Mouse (Mus musculus) liver, embryonic 16.5 days (tissue): ENCODE data around the gene Dnajb1. TPM values are rescaled to one million over a fixed set of nuclear protein-coding genes. Genes with fewer than 3 reads are reported as not detected.
"Not testable (repeated sequence)": the region's sequence is repeated elsewhere in the genome, so short reads cannot be mapped to it uniquely, and the experiment has no call there.

Experiments
- ATAC-seq: fragments of 200-750 bp; cut with Nextera tagmentation; 2 replicates; pipeline ENCODE4 v1.8.0; 2017; ENCODE audit warnings: low read depth, mild to moderate bottlenecking, moderate number of reproducible peaks, moderate library complexity
- H3K27ac ChIP-seq: fragments of 300-500 bp; sonication (generic); 2 replicates; pipeline ENCODE4 v1.5.1; 2014; ENCODE audit warnings: mild to moderate bottlenecking, low read length
- H3K27me3 ChIP-seq: fragments of 300-500 bp; sonication (generic); 2 replicates; pipeline ENCODE4 v1.6.1; 2014; ENCODE audit warnings: low read depth, low read length, mixed read lengths; ENCODE audit not compliant: control insufficient read depth, insufficient read depth
- H3K36me3 ChIP-seq: fragments of 300-500 bp; sonication (generic); 2 replicates; pipeline ENCODE4 v1.6.1; 2014; ENCODE audit warnings: mild to moderate bottlenecking; ENCODE audit not compliant: control insufficient read depth, insufficient read depth
- H3K4me1 ChIP-seq: fragments of 300-500 bp; sonication (generic); 2 replicates; pipeline ENCODE4 v1.6.1; 2014; ENCODE audit warnings: low read depth, low read length, mixed read lengths; ENCODE audit not compliant: control insufficient read depth
- H3K4me2 ChIP-seq: fragments of 300-500 bp; sonication (generic); 2 replicates; pipeline ENCODE4 v1.6.1; 2014; ENCODE audit warnings: low read depth, low read length, mixed read lengths
- H3K4me3 ChIP-seq: fragments of 300-500 bp; sonication (generic); 2 replicates; pipeline ENCODE4 v1.5.1; 2014; ENCODE audit warnings: low read depth, mild to moderate bottlenecking, low read length
- H3K9ac ChIP-seq: fragments of 300-500 bp; sonication (generic); 2 replicates; pipeline ENCODE4 v1.6.1; 2014; ENCODE audit warnings: low read depth, low read length
- H3K9me3 ChIP-seq: fragments of 300-500 bp; sonication (generic); replicated peaks from 2 replicates; pipeline ENCODE4 v1.6.1; 2016; ENCODE audit warnings: low read length; ENCODE audit not compliant: control insufficient read depth
- WGBS: fragments of 180-500 bp; shearing (Covaris S2); extraction: QIAGEN DNeasy Blood & Tissue Kit; methylation state at CpG from one replicate; pipeline ENCODE4 v1.1.7; 2014; ENCODE audit not compliant: insufficient replicate concordance; 5-methylcytosine and 5-hydroxymethylcytosine counted together
- polyA plus RNA-seq: library from polyadenylated mRNA; unstranded; fragments of >200 nt; fragmentation: Nextera tagmentation; extraction: Ambion mirVana; gene quantifications from 2 replicates; pipeline ENCODE4 v1.2.1, GENCODE M21; 2015

The Dnajb1 gene
- polyA plus RNA-seq, 1 experiment from 2014 or later = 50.1 TPM

- H3K27ac ChIP-seq = peak overlapping the region; percentile 43
- WGBS = 64% methylated on average over 3 of the region's 3 CpGs
Measured at GRCm38 (mm10) chr8:83585333-83585732, 22.7 kb upstream of the Dnajb1 start.

GRCm38 (mm10) chr8:83587644-83588043 is 20.3 kb upstream of the Dnajb1 start:
- H3K36me3 ChIP-seq = no peaks in the 10 kb centered on the region; the same call in 1 of the 2 replicates
- H3K4me2 ChIP-seq = no peak overlapping the region
- H3K27me3 ChIP-seq = no peaks in the 10 kb centered on the region
- 72% methylated on average over 6 of the region's 6 CpGs for WGBS
- H3K4me1 ChIP-seq = peaks cover 15% of the 10 kb centered on the region
- 0 out of 2 replicates have a peak, but pooled peaks have one; percentile 7 for ATAC-seq
- no peak overlapping the region for H3K9ac ChIP-seq
- H3K4me3 ChIP-seq = no peak overlapping the region
- H3K27ac ChIP-seq = no peak overlapping the region
- no peaks in the 10 kb centered on the region for H3K9me3 ChIP-seq

More at GRCm38 (mm10) chr8:83585333-83585732, 22.7 kb upstream of the Dnajb1 start:
- Histone ChIP-seq H3K9me3 (no peaks in the 10 kb centered on the region), H3K36me3 (no peaks in the 10 kb centered on the region; the same call in 1 of the 2 replicates), H3K4me1 (peaks cover 6% of the 10 kb centered on the region), H3K9ac (no peak overlapping the region), H3K4me3 (no peak overlapping the region), H3K27me3 (no peaks in the 10 kb centered on the region), H3K4me2 (no peak overlapping the region)
- ATAC-seq = peak; percentile 77

GRCm38 (mm10) chr8:83588886-83589285 is 19.1 kb upstream of the Dnajb1 start:
- Histone ChIP-seq H3K4me1 (peaks cover 22% of the 10 kb centered on the region), H3K36me3 (no peaks in the 10 kb centered on the region; the same call in 1 of the 2 replicates), H3K27ac (no peak overlapping the region), H3K4me3 (no peak overlapping the region), H3K9ac (no peak overlapping the region), H3K4me2 (no peak overlapping the region), H3K27me3 (no peaks in the 10 kb centered on the region), H3K9me3 (no peaks in the 10 kb centered on the region)
- ATAC-seq = no peak
- whole genome bisulfite sequencing = 81% methylated on average over 5 of the region's 5 CpGs

- Histone ChIP-seq H3K36me3 (no peaks in the 10 kb centered on the region; the same call in 1 of the 2 replicates), H3K27me3 (no peaks in the 10 kb centered on the region), H3K4me1 (peaks cover 28% of the 10 kb centered on the region), H3K4me3 (no peak overlapping the region), H3K27ac (no peak overlapping the region), H3K9me3 (no peaks in the 10 kb centered on the region), H3K9ac (no peak overlapping the region), H3K4me2 (no peak overlapping the region)
- 84% methylated on average over 7 of the region's 7 CpGs for WGBS
- no peak for ATAC-seq
Measured at GRCm38 (mm10) chr8:83590488-83591023, 17.4 kb upstream of the Dnajb1 start.

GRCm38 (mm10) chr8:83592682-83593081 is 15.3 kb upstream of the Dnajb1 start:
- H3K27ac ChIP-seq = no peak overlapping the region; the same call in 1 of the 2 replicates

GRCm38 (mm10) chr8:83593325-83594166 is 14.4 kb upstream of the Dnajb1 start:
- no peaks in the 10 kb centered on the region for H3K27me3 ChIP-seq
- peak overlapping the region; percentile 83 for H3K9ac ChIP-seq
- H3K4me1 ChIP-seq = peaks cover 33% of the 10 kb centered on the region
- no peaks in the 10 kb centered on the region for H3K36me3 ChIP-seq
- WGBS = 3% methylated on average over 22 of the region's 22 CpGs
- no peaks in the 10 kb centered on the region for H3K9me3 ChIP-seq
- peak overlapping the region; percentile 90 for H3K4me2 ChIP-seq
- H3K27ac ChIP-seq = peak overlapping the region; percentile 77
- H3K4me3 ChIP-seq = peak overlapping the region; percentile 88
- ATAC-seq = peak; percentile 5

More at GRCm38 (mm10) chr8:83592682-83593081, 15.3 kb upstream of the Dnajb1 start:
- WGBS = 79% methylated on average over 3 of the region's 3 CpGs
- peak overlapping the region; percentile 83 for H3K9ac ChIP-seq
- no peaks in the 10 kb centered on the region for H3K27me3 ChIP-seq
- no peaks in the 10 kb centered on the region; the same call in 1 of the 2 replicates for H3K36me3 ChIP-seq
- peak overlapping the region; percentile 88 for H3K4me3 ChIP-seq
- no peak for ATAC-seq
- H3K4me2 ChIP-seq = peak overlapping the region; percentile 90
- no peaks in the 10 kb centered on the region for H3K9me3 ChIP-seq
- H3K4me1 ChIP-seq = peaks cover 30% of the 10 kb centered on the region

- H3K36me3 ChIP-seq = no peaks in the 10 kb centered on the region
- H3K4me2 ChIP-seq = peak overlapping the region; percentile 90
- WGBS = under 1% methylated on average over 43 of the region's 43 CpGs
- peak overlapping the region; percentile 83 for H3K9ac ChIP-seq
- no peaks in the 10 kb centered on the region for H3K9me3 ChIP-seq
- peaks cover 41% of the 10 kb centered on the region for H3K4me1 ChIP-seq
- H3K27me3 ChIP-seq = no peaks in the 10 kb centered on the region
- ATAC-seq = peak; percentile 99
- peak overlapping the region; percentile 91 for H3K27ac ChIP-seq
- H3K4me3 ChIP-seq = peak overlapping the region; percentile 88
Measured at GRCm38 (mm10) chr8:83594167-83595049, 13.6 kb upstream of the Dnajb1 start.

GRCm38 (mm10) chr8:83595050-83595345 is 13.0 kb upstream of the Dnajb1 start:
- H3K4me3 ChIP-seq = peak overlapping the region; percentile 88
- peak overlapping the region; percentile 91 for H3K27ac ChIP-seq
- peaks cover 47% of the 10 kb centered on the region for H3K4me1 ChIP-seq
- H3K9ac ChIP-seq = peak overlapping the region; percentile 63
- not testable (repeated sequence) for H3K27me3 ChIP-seq, H3K9me3 ChIP-seq, H3K36me3 ChIP-seq, ATAC-seq
- WGBS = 43% methylated on average over 3 of the region's 3 CpGs
- H3K4me2 ChIP-seq = peak overlapping the region; percentile 90
